Mouse (Mus musculus) frontal cortex, postnatal 14 days (tissue): ENCODE data around the gene Gm3435.
A peak's percentile ranks its signal among the peaks of the same experiment; 100 is the strongest.
"Not testable (repeated sequence)": the region's sequence is repeated elsewhere in the genome, so short reads cannot be mapped to it uniquely, and the experiment has no call there.

ENCODE experiments used
- DNase-seq, 2 experiments: peaks; one replicate each; pipeline ENCODE4 v3.0.0; 2022; ENCODE audit warnings: low spot score in 2 of 2

Gm3435 gene

GRCm38 (mm10) chr17:15040455-15040854 lies 30.5 kb downstream of the Gm3435 start:
- DNase-seq, result not testable (repeated sequence)

GRCm38 (mm10) chr17:15041175-15041729 lies 31.3 kb downstream of the Gm3435 start, which contains the start of the genes Ermard, Tcte3 and Gm3448:
Ermard (plus strand) TSS chr17:15041208.
Tcte3 (minus strand) TSS chr17:15041488.
Gm3448 (minus strand) TSS chr17:15041537.
- DNase-seq, result peak in 1 of 2 experiments; percentile 14

- not testable (repeated sequence) for DNase-seq
Observed at GRCm38 (mm10) chr17:15050338-15050737, 40.4 kb downstream of the Gm3435 start.

- DNase-seq, result not testable (repeated sequence)
Observed at GRCm38 (mm10) chr17:15052766-15053165, 42.8 kb downstream of the Gm3435 start.

GRCm38 (mm10) chr17:15053183-15053828 lies 43.3 kb downstream of the Gm3435 start:
- DNase-seq, result not testable (repeated sequence)

GRCm38 (mm10) chr17:15053829-15054200 lies 43.8 kb downstream of the Gm3435 start:
- not testable (repeated sequence) for DNase-seq

GRCm38 (mm10) chr17:15055925-15056324 lies 45.9 kb downstream of the Gm3435 start:
- DNase-seq, result peak in 1 of 2 experiments; percentile 28

- no peak for DNase-seq
Observed at GRCm38 (mm10) chr17:15058161-15058591, 48.2 kb downstream of the Gm3435 start.

- no peak for DNase-seq
Observed at GRCm38 (mm10) chr17:15059646-15060045, 49.7 kb downstream of the Gm3435 start.

GRCm38 (mm10) chr17:15060356-15060755 lies 50.4 kb downstream of the Gm3435 start:
- DNase-seq, result no peak

GRCm38 (mm10) chr17:15065391-15066024 lies 55.5 kb downstream of the Gm3435 start:
- peak; percentile 47 to 66 for DNase-seq

GRCm38 (mm10) chr17:15066066-15066465 lies 56.1 kb downstream of the Gm3435 start:
- DNase-seq, result no peak

GRCm38 (mm10) chr17:15066911-15067310 lies 56.9 kb downstream of the Gm3435 start:
- no peak for DNase-seq

- DNase-seq, result no peak
Observed at GRCm38 (mm10) chr17:15068040-15068792, 58.2 kb downstream of the Gm3435 start.

- no peak for DNase-seq
Observed at GRCm38 (mm10) chr17:15069124-15069523, 59.1 kb downstream of the Gm3435 start.
